Mouse (Mus musculus): Measurements from ENCODE around the gene Anp32a. TPM values are rescaled to one million over a fixed set of nuclear protein-coding genes. Genes with fewer than 3 reads are reported as not detected.
A peak's percentile ranks its signal among the peaks of the same experiment; 100 is the strongest.

The Anp32a gene
- polyA plus RNA-seq, 1 experiment from 2014 or later: 149 TPM

GRCm38 (mm10) chr9:62340301-62341122, 581 bp upstream of the Anp32a start:
- Histone ChIP-seq H3K9me3 (no peaks in the 10 kb centered on the region), H3K27ac (peak overlapping the region; percentile 96), H3K27me3 (replicated peaks) (no peaks in the 10 kb centered on the region), H3K4me3 (peak overlapping the region; percentile 89), H3K4me1 (peaks cover 23% of the 10 kb centered on the region), H3K36me3 (no peaks in the 10 kb centered on the region), H3K9ac (peak overlapping the region; percentile 84), H3K4me2 (replicated peaks) (peak overlapping the region; percentile 83)
- WGBS: 2% methylated on average over 48 of the region's 48 CpGs
- peak; percentile 18; the same call in 1 of the 2 replicates for ATAC-seq (ENCODE audit: low FRiP score, low read depth)

GRCm38 (mm10) chr9:62341701-62342440, 778 bp downstream of the Anp32a start:
- H3K9me3 ChIP-seq: no peaks in the 10 kb centered on the region
- peak overlapping the region; percentile 83 for H3K4me2 ChIP-seq (replicated peaks)
- peaks cover 35% of the 10 kb centered on the region for H3K4me1 ChIP-seq
- H3K27ac ChIP-seq: peak overlapping the region; percentile 96
- peak; percentile 29; the same call in 1 of the 2 replicates for ATAC-seq (ENCODE audit: low FRiP score, low read depth)
- H3K9ac ChIP-seq: peak overlapping the region; percentile 97
- peak overlapping the region; percentile 89 for H3K4me3 ChIP-seq
- no peaks in the 10 kb centered on the region for H3K36me3 ChIP-seq
- H3K27me3 ChIP-seq (replicated peaks): no peaks in the 10 kb centered on the region
- under 1% methylated on average over 53 of the region's 54 CpGs for WGBS

- peak; percentile 6; the same call in 1 of the 2 replicates for ATAC-seq (ENCODE audit: low FRiP score, low read depth)
- H3K4me1 ChIP-seq: peaks cover 41% of the 10 kb centered on the region
- no peaks in the 10 kb centered on the region for H3K27me3 ChIP-seq (replicated peaks)
- H3K4me2 ChIP-seq (replicated peaks): peak overlapping the region; percentile 83
- H3K4me3 ChIP-seq: peak overlapping the region; percentile 89
- H3K9ac ChIP-seq: peak overlapping the region; percentile 97
- H3K27ac ChIP-seq: peak overlapping the region; percentile 96
- WGBS: under 1% methylated on average over 48 of the region's 48 CpGs
- H3K9me3 ChIP-seq: no peaks in the 10 kb centered on the region
- no peaks in the 10 kb centered on the region for H3K36me3 ChIP-seq
Measured at GRCm38 (mm10) chr9:62342441-62343191, 1.5 kb downstream of the Anp32a start.

- H3K4me1 ChIP-seq: peaks cover 41% of the 10 kb centered on the region
- peak overlapping the region; percentile 89 for H3K4me3 ChIP-seq
- peak overlapping the region; percentile 83 for H3K4me2 ChIP-seq (replicated peaks)
- H3K9ac ChIP-seq: peak overlapping the region; percentile 97
- no peaks in the 10 kb centered on the region for H3K9me3 ChIP-seq
- no peaks in the 10 kb centered on the region for H3K27me3 ChIP-seq (replicated peaks)
- 1% methylated on average over 53 of the region's 56 CpGs for WGBS
- ATAC-seq (ENCODE audit: low FRiP score, low read depth): peak; percentile 43
- H3K27ac ChIP-seq: peak overlapping the region; percentile 96
- H3K36me3 ChIP-seq: no peaks in the 10 kb centered on the region
Measured at GRCm38 (mm10) chr9:62343192-62343903, 2.3 kb downstream of the Anp32a start.

- Histone ChIP-seq H3K4me1 (peaks cover 40% of the 10 kb centered on the region), H3K9me3 (no peaks in the 10 kb centered on the region), H3K4me2 (replicated peaks) (peak overlapping the region; percentile 83), H3K9ac (peak overlapping the region; percentile 97), H3K27ac (peak overlapping the region; percentile 96), H3K27me3 (replicated peaks) (no peaks in the 10 kb centered on the region), H3K4me3 (peak overlapping the region; percentile 89), H3K36me3 (no peaks in the 10 kb centered on the region)
- WGBS: under 1% methylated on average over 52 of the region's 52 CpGs
- ATAC-seq (ENCODE audit: low FRiP score, low read depth): peak; percentile 36
Measured at GRCm38 (mm10) chr9:62343904-62344491, 2.9 kb downstream of the Anp32a start.

- under 1% methylated on average over 26 of the region's 26 CpGs for WGBS
- Histone ChIP-seq H3K4me1 (peaks cover 42% of the 10 kb centered on the region), H3K27me3 (replicated peaks) (no peaks in the 10 kb centered on the region), H3K36me3 (no peaks in the 10 kb centered on the region), H3K27ac (peak overlapping the region; percentile 96), H3K9me3 (no peaks in the 10 kb centered on the region), H3K9ac (peak overlapping the region; percentile 97), H3K4me2 (replicated peaks) (peak overlapping the region; percentile 83), H3K4me3 (peak overlapping the region; percentile 89)
- 0 out of 2 replicates have a peak, but pooled peaks have one; percentile 7 for ATAC-seq (ENCODE audit: low FRiP score, low read depth)
Measured at GRCm38 (mm10) chr9:62344545-62344944, 3.5 kb downstream of the Anp32a start.

- no peak for ATAC-seq (ENCODE audit: low FRiP score, low read depth)
- Histone ChIP-seq H3K9ac (peak overlapping the region; percentile 97), H3K27ac (0 out of 2 replicates have a peak overlapping the region, but pooled peaks have one; percentile 96), H3K36me3 (no peaks in the 10 kb centered on the region), H3K4me2 (replicated peaks) (peak overlapping the region; percentile 83), H3K9me3 (no peaks in the 10 kb centered on the region), H3K4me3 (peak overlapping the region; percentile 89), H3K4me1 (peaks cover 46% of the 10 kb centered on the region), H3K27me3 (replicated peaks) (no peaks in the 10 kb centered on the region)
- WGBS: 11% methylated on average over 11 of the region's 11 CpGs
Measured at GRCm38 (mm10) chr9:62345081-62345481, 4.0 kb downstream of the Anp32a start.

- H3K27me3 ChIP-seq (replicated peaks): no peaks in the 10 kb centered on the region
- H3K4me2 ChIP-seq (replicated peaks): peak overlapping the region; percentile 83
- ATAC-seq (ENCODE audit: low FRiP score, low read depth): no peak
- H3K9me3 ChIP-seq: no peaks in the 10 kb centered on the region
- peak overlapping the region; percentile 89; the same call in 1 of the 2 replicates for H3K4me3 ChIP-seq
- WGBS: 57% methylated on average over 9 of the region's 9 CpGs
- 0 out of 2 replicates have a peak overlapping the region, but pooled peaks have one; percentile 97 for H3K9ac ChIP-seq
- peaks cover 51% of the 10 kb centered on the region for H3K4me1 ChIP-seq
- H3K36me3 ChIP-seq: no peaks in the 10 kb centered on the region
- no peak overlapping the region for H3K27ac ChIP-seq
Measured at GRCm38 (mm10) chr9:62345633-62346387, 4.7 kb downstream of the Anp32a start.

- Histone ChIP-seq H3K27me3 (replicated peaks) (no peaks in the 10 kb centered on the region), H3K9ac (no peak overlapping the region), H3K36me3 (no peaks in the 10 kb centered on the region), H3K4me2 (replicated peaks) (peak overlapping the region; percentile 83; the same call in 1 of the 2 replicates), H3K4me1 (peaks cover 52% of the 10 kb centered on the region), H3K27ac (no peak overlapping the region), H3K4me3 (no peak overlapping the region), H3K9me3 (no peaks in the 10 kb centered on the region)
- no peak for ATAC-seq (ENCODE audit: low FRiP score, low read depth)
- 73% methylated on average over 6 of the region's 6 CpGs for WGBS
Measured at GRCm38 (mm10) chr9:62346388-62346679, 5.2 kb downstream of the Anp32a start.

- no peak overlapping the region for H3K9ac ChIP-seq
- no peak overlapping the region for H3K4me3 ChIP-seq
- no peak overlapping the region for H3K27ac ChIP-seq
- no peaks in the 10 kb centered on the region for H3K27me3 ChIP-seq (replicated peaks)
- WGBS: 81% methylated on average over 5 of the region's 5 CpGs
- H3K9me3 ChIP-seq: no peaks in the 10 kb centered on the region
- H3K4me1 ChIP-seq: peaks cover 52% of the 10 kb centered on the region
- ATAC-seq (ENCODE audit: low FRiP score, low read depth): no peak
- H3K36me3 ChIP-seq: no peaks in the 10 kb centered on the region
- no peak overlapping the region for H3K4me2 ChIP-seq (replicated peaks)
Measured at GRCm38 (mm10) chr9:62347201-62347600, 6.1 kb downstream of the Anp32a start.

Data from neural tube, embryonic 12.5 days (tissue).